Mouse (Mus musculus) hindbrain, embryonic 16.5 days (tissue): ENCODE results near the gene Plekho1. TPM values are rescaled to one million over a fixed set of nuclear protein-coding genes. Genes with fewer than 3 reads are reported as not detected.

ENCODE experiments used
- ATAC-seq: fragments of 200-750 bp; cut with Nextera tagmentation; 2 replicates; pipeline ENCODE4 v1.8.0; 2017; ENCODE audit warnings: moderate TSS enrichment, moderate library complexity
- H3K27ac ChIP-seq: fragments of 300-500 bp; sonication (generic); 2 replicates; pipeline ENCODE4 v1.5.1; 2014; ENCODE audit warnings: low read depth, mild to moderate bottlenecking, control low read depth, low read length, moderate library complexity
- H3K27me3 ChIP-seq: fragments of 300-500 bp; sonication (generic); replicated peaks from 2 replicates; pipeline ENCODE4 v1.6.1; 2014; ENCODE audit warnings: low read length; ENCODE audit not compliant: control insufficient read depth, insufficient read depth
- H3K36me3 ChIP-seq: fragments of 300-500 bp; sonication (generic); 2 replicates; pipeline ENCODE4 v1.6.1; 2014; ENCODE audit warnings: mild to moderate bottlenecking, low read length, moderate library complexity, mixed read lengths; ENCODE audit not compliant: control insufficient read depth, insufficient read depth
- H3K4me1 ChIP-seq: fragments of 300-500 bp; sonication (generic); 2 replicates; pipeline ENCODE4 v1.6.1; 2014; ENCODE audit warnings: low read depth, low read length; ENCODE audit not compliant: control insufficient read depth, insufficient read depth
- H3K4me2 ChIP-seq: fragments of 300-500 bp; sonication (generic); 2 replicates; pipeline ENCODE4 v1.6.1; 2014; ENCODE audit warnings: mild to moderate bottlenecking, low read length, control low read depth, moderate library complexity
- H3K4me3 ChIP-seq: fragments of 300-500 bp; sonication (generic); 2 replicates; pipeline ENCODE4 v1.5.1; 2014; ENCODE audit warnings: mild to moderate bottlenecking, low read length, control low read depth, moderate library complexity
- H3K9ac ChIP-seq: fragments of 300-500 bp; sonication (generic); 2 replicates; pipeline ENCODE4 v1.6.1; 2014; ENCODE audit warnings: low read depth, mild to moderate bottlenecking, control low read depth, low read length, moderate library complexity
- H3K9me3 ChIP-seq: fragments of 300-500 bp; sonication (generic); 2 replicates; pipeline ENCODE4 v1.6.1; 2014; ENCODE audit warnings: mild to moderate bottlenecking, low read length, moderate library complexity; ENCODE audit not compliant: control insufficient read depth
- WGBS: fragments of 180-500 bp; shearing (Covaris S2); extraction: QIAGEN DNeasy Blood & Tissue Kit; methylation state at CpG from one replicate; pipeline ENCODE4 v1.1.7; 2014; 5-methylcytosine and 5-hydroxymethylcytosine counted together
- polyA plus RNA-seq: library from polyadenylated mRNA; unstranded; fragments of >200 nt; fragmentation: Nextera tagmentation; extraction: Ambion mirVana; gene quantifications from 2 replicates; pipeline ENCODE4 v1.2.1, GENCODE M21; 2015

Gene Plekho1
- polyA plus RNA-seq, 1 experiment from 2014 or later: 27.7 TPM

DNA sequence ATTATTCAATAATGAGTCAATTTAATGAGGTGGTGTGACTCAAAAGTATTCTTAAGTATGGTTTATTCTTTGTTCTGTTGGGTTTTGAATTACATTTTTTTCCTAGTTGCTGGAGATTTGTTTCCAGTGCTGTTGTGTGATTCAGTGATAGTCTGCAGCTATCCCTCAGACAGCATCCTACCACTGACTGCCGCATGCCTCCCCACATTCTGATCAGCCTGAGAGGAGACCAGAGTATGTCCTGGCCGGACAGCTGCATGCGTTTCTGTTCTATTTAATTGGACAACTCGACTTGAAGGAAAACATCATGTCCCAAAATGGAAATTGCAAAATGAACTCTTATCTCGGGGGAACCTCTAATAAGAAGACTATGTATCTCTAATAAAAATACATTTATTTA, 47.5 kb downstream of the Plekho1 start:
- Histone ChIP-seq H3K27ac (no peak overlapping the region), H3K4me3 (no peak overlapping the region), H3K27me3 (no peaks in the 10 kb centered on the region), H3K36me3 (peaks cover 4% of the 10 kb centered on the region; the same call in 1 of the 2 replicates), H3K4me1 (no peaks in the 10 kb centered on the region), H3K9me3 (no peaks in the 10 kb centered on the region), H3K9ac (no peak overlapping the region), H3K4me2 (no peak overlapping the region)
- no peak for ATAC-seq
- WGBS: 89% methylated on average over 5 of the region's 5 CpGs

GRCm38 (mm10) chr3:95945731-95946240, 50.0 kb downstream of the Plekho1 start:
- WGBS: 65% methylated on average over 14 of the region's 14 CpGs
- no peaks in the 10 kb centered on the region for H3K27me3 ChIP-seq
- peaks cover 6% of the 10 kb centered on the region for H3K36me3 ChIP-seq
- no peak overlapping the region for H3K4me3 ChIP-seq
- no peaks in the 10 kb centered on the region for H3K9me3 ChIP-seq
- no peak overlapping the region for H3K9ac ChIP-seq
- H3K27ac ChIP-seq: no peak overlapping the region
- no peak for ATAC-seq
- H3K4me1 ChIP-seq: no peaks in the 10 kb centered on the region
- H3K4me2 ChIP-seq: no peak overlapping the region

DNA sequence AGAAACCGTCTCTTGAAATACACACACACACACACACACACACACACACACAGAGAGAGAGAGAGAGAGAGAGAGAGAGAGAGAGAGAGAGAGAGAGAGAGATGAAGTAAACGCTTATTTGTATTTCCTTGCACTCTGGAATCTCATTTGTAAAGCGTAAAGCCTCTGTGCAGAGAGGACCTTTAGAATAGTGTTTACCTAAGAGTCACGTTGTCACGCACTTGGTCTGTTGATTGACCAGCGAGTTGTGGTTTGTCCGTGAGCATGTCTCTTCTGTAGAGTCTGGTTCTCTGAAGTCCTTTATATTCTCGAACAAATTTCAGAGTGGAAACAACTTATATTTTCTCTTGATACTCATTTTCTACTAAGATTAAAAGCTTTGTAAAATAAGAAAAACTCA, 51.1 kb downstream of the Plekho1 start:
- 94% methylated on average over 8 of the region's 8 CpGs for WGBS
- H3K4me3 ChIP-seq: no peak overlapping the region
- H3K27ac ChIP-seq: no peak overlapping the region
- peaks cover 10% of the 10 kb centered on the region for H3K36me3 ChIP-seq
- no peak overlapping the region for H3K4me2 ChIP-seq
- no peaks in the 10 kb centered on the region for H3K4me1 ChIP-seq
- no peak overlapping the region for H3K9ac ChIP-seq
- H3K27me3 ChIP-seq: no peaks in the 10 kb centered on the region
- no peak for ATAC-seq
- H3K9me3 ChIP-seq: no peaks in the 10 kb centered on the region

DNA sequence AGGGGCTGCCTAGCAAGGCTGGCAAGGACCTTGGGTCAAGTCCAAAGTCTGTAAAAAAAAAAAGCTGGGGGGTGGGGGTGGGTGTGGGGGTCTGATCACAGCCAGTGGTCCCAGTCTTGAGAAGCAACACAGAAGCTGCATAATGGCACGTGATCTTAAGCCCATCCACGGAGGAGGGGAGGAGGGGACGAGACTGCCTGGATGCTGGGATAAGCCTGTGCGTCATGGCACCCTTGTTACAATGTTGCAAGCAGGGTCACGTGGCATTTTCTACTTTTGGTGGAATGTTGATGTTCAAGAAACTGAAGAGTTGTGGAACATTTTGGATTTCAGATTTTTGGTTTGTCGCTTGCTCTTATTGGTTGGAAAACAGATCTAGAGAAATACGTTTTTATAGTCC, 52.6 kb downstream of the Plekho1 start:
- no peak overlapping the region for H3K4me3 ChIP-seq
- H3K27me3 ChIP-seq: no peaks in the 10 kb centered on the region
- no peak overlapping the region for H3K9ac ChIP-seq
- 92% methylated on average over 7 of the region's 7 CpGs for WGBS
- no peaks in the 10 kb centered on the region for H3K9me3 ChIP-seq
- no peaks in the 10 kb centered on the region for H3K4me1 ChIP-seq
- no peak for ATAC-seq
- no peak overlapping the region for H3K4me2 ChIP-seq
- no peak overlapping the region for H3K27ac ChIP-seq
- peaks cover 19% of the 10 kb centered on the region for H3K36me3 ChIP-seq

- no peak overlapping the region for H3K4me2 ChIP-seq
- H3K27ac ChIP-seq: no peak overlapping the region
- no peaks in the 10 kb centered on the region for H3K4me1 ChIP-seq
- H3K4me3 ChIP-seq: no peak overlapping the region
- H3K9me3 ChIP-seq: no peaks in the 10 kb centered on the region
- H3K27me3 ChIP-seq: no peaks in the 10 kb centered on the region
- H3K36me3 ChIP-seq: peaks cover 23% of the 10 kb centered on the region
- H3K9ac ChIP-seq: no peak overlapping the region
- no peak for ATAC-seq
- 71% methylated on average over 6 of the region's 6 CpGs for WGBS
Measured at GRCm38 (mm10) chr3:95942749-95943148, 53.1 kb downstream of the Plekho1 start.

DNA sequence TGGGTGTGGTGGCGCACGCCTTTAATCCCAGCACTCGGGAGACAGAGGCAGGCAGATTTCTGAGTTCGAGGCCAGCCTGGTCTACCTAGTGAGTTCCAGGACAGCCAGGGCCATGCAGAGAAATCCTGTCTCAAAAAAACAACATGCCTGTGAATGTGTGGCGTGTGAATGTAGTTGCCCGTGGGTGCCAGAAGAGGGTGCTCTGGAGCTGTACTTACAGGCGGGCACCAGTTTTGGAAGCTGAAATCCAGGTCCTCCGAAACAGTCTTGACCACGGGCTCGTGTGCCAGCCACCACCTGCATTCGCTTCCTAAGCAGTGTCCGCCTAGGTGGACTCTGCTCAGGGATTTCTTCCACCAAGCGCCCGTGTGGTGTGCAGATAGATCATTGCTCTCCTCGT, 57.0 kb downstream of the Plekho1 start:
- no peaks in the 10 kb centered on the region for H3K9me3 ChIP-seq
- no peaks in the 10 kb centered on the region for H3K27me3 ChIP-seq
- no peak overlapping the region for H3K27ac ChIP-seq
- peaks cover 32% of the 10 kb centered on the region for H3K36me3 ChIP-seq
- H3K9ac ChIP-seq: no peak overlapping the region
- no peaks in the 10 kb centered on the region for H3K4me1 ChIP-seq
- no peak overlapping the region for H3K4me3 ChIP-seq
- no peak overlapping the region for H3K4me2 ChIP-seq
- no peak for ATAC-seq
- WGBS: 95% methylated on average over 15 of the region's 15 CpGs

Other genes with a start within 250 kb of the Plekho1 start
- 50.1 and 50.8 TPM in 2 replicates for gene Tars2, start 235.8 kb downstream of the Plekho1 start, polyA plus RNA-seq
- 17.6 and 18.7 TPM in 2 replicates for gene Rprd2, start 177.1 kb downstream of the Plekho1 start, polyA plus RNA-seq
- 30.8 and 35.6 TPM in 2 replicates for gene Prpf3, start 140.1 kb downstream of the Plekho1 start, polyA plus RNA-seq
- 251 and 276 TPM in 2 replicates for gene Mrps21, start 124.5 kb downstream of the Plekho1 start, polyA plus RNA-seq
- gene Ciart, start 113.8 kb downstream of the Plekho1 start, polyA plus RNA-seq: 5.1 and 6.1 TPM in 2 replicates
- gene BC028528, start 104.0 kb downstream of the Plekho1 start, polyA plus RNA-seq: 17.2 and 21.4 TPM in 2 replicates
- gene Aph1a, start 102.0 kb downstream of the Plekho1 start, polyA plus RNA-seq: 30.1 and 31.8 TPM in 2 replicates
- gene Car14, start 91.3 kb downstream of the Plekho1 start, polyA plus RNA-seq: 16.1 and 16.9 TPM in 2 replicates
- 110 and 118 TPM in 2 replicates for gene Anp32e, start 66.8 kb downstream of the Plekho1 start, polyA plus RNA-seq
- gene Vps45, start 62.5 kb upstream of the Plekho1 start, polyA plus RNA-seq: 58.7 and 60.8 TPM in 2 replicates
- 6.5 and 8.7 TPM in 2 replicates for gene Otud7b, start 108.5 kb upstream of the Plekho1 start, polyA plus RNA-seq
- gene Mtmr11, start 166.0 kb upstream of the Plekho1 start, polyA plus RNA-seq: 12.7 and 13.9 TPM in 2 replicates
- gene Sf3b4, start 176.3 kb upstream of the Plekho1 start, polyA plus RNA-seq: 131 and 152 TPM in 2 replicates
- 135 TPM in 2 replicates for gene Sv2a, start 185.2 kb upstream of the Plekho1 start, polyA plus RNA-seq
- 52.7 and 57.2 TPM in 2 replicates for gene Bola1, start 223.7 kb upstream of the Plekho1 start, polyA plus RNA-seq
- gene Hist2h2ab, start 223.9 kb upstream of the Plekho1 start, polyA plus RNA-seq: not detected in 2 replicates
- gene Hist2h2ac, start 224.9 kb upstream of the Plekho1 start, polyA plus RNA-seq: 1.3 TPM in 1 of 2 replicates, not detected in the other
- 4.9 and 5.5 TPM in 2 replicates for gene Hist2h2be, start 225.1 kb upstream of the Plekho1 start, polyA plus RNA-seq
- gene Hist2h3c2, start 243.1 kb upstream of the Plekho1 start, polyA plus RNA-seq: 0.70 and 1.1 TPM in 2 replicates
- 31.6 and 34.2 TPM in 2 replicates for gene Hist2h2aa2, start 244.3 kb upstream of the Plekho1 start, polyA plus RNA-seq
- 6.1 and 9.9 TPM in 2 replicates for gene Hist2h2aa1, start 249.5 kb upstream of the Plekho1 start, polyA plus RNA-seq